Mouse (Mus musculus) gonadal fat pad, adult 2 months (tissue): Measurements from ENCODE around the gene Ispd. TPM values are rescaled to one million over a fixed set of nuclear protein-coding genes. Genes with fewer than 3 reads are reported as not detected.

Source experiments
- DNase-seq: peaks from one replicate; pipeline ENCODE4 v3.0.0-alpha.2; 2012; ENCODE audit warnings: low read depth
- polyA plus RNA-seq: library from polyadenylated mRNA; depleted of rRNA; stranded (reverse); fragments of >200 nt; gene quantifications from 2 replicates; pipeline ENCODE4 v1.2.3, GENCODE M21; 2012

The Ispd gene
- polyA plus RNA-seq, 1 experiment, result 2.0 TPM

DNA sequence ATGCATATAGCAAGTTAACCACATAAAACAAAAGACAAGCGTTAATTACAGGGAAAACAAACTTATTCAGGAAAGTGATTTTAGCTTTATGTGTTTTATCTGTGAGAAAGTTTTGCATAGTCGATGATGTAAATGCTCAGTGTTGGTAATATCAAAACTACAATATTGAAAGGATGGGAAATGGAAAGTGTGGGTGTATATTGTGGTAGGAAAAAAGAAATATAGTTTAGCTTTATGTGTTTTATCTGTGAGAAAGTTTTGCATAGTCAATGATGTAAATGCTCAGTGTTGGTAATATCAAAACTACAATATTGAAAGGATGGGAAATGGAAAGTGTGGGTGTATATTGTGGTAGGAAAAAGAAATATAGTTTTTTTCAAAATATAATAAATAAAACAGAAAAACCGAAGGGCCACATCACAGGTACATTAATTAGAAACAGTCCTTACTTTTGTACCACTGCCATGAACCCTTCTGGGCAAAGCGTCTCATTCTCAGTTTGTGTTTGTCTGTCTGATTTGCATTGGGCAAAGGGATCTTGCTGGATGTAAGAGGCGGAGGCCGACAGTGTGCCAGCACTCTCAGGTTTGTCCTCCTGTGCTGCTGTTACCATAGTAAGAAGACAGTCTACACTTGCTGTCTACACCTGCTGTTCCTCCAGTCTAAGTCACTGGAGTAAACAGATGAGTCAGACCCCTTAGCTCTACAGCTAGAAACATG lies 87.2 kb downstream of the Ispd start:
- no peak for DNase-seq

DNA sequence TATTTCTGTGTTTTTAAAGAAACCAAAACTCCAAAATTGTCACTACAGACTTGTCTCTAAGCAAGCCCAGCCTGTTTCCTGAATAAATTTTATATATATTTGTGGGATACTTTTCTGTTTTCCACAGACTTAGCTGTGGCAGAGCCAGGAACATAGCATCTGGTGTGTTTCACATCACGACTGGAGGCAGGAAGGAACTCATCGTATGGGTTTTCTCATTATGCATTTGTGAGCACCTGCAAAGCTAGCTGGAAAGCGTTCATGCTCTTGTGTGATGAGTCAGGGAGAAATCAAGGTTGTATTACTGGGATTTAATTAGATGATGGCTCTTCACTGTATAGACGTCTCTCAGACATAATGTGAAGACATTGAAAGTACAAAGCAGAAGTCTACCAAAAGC lies 90.2 kb downstream of the Ispd start:
- no peak for DNase-seq

DNA sequence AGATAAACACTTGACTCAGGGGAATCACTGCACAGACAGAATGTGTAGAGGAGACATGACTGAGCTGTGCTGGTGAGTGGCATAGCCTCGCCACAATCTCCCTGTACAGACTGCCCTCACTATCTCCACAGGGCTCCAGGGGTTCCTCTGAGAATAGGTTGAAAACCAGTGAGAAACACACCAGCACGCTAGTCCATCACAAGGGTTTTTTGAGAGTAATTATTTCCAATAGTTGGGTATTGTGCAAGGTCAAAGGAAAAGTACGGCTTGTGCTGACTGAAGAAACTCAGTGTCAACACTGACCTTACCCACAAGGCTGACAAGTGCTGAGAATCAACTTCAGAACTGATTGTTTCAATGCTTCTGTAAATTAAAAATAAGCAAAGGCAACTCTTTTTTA lies 92.9 kb downstream of the Ispd start:
- no peak for DNase-seq

DNA sequence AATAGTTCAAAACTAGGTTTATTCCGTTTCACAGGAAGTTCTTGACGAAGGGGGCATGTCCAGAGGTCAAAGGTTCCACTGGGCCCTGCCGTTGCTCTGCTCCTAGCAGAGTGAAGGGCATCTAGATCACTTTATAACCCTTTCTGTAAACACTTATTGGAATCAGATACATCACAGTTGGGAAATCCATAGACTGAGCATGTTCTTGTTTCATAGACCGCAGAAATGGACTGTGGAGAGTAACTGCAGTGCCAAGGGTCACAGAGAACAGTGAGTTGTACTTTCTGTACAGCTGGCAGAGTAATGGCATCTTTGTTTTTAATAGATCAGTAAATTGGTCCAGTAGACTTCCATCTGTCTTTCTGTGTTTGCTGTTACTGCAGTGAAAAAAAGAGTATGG lies 94.0 kb downstream of the Ispd start:
- no peak for DNase-seq

DNA sequence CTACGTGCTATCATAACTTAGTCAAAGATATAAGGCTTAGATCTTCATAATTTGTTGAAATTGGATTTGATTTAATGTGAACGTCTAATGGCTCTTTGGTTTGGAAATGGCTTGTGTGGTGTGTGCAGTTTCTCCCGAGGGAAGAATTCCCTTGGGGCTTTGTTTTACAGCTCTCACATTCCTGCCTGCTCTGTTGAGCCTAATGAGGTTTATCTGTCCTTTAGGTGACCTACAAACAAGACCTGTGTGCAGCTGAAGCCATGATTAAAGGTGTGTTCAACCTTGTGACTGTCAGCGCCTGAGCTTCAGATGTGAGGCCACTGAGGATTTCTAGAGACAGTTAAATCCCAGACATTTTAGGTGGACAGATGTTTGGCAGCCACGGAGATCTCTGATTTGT lies 95.2 kb downstream of the Ispd start:
- DNase-seq, result no peak

DNA sequence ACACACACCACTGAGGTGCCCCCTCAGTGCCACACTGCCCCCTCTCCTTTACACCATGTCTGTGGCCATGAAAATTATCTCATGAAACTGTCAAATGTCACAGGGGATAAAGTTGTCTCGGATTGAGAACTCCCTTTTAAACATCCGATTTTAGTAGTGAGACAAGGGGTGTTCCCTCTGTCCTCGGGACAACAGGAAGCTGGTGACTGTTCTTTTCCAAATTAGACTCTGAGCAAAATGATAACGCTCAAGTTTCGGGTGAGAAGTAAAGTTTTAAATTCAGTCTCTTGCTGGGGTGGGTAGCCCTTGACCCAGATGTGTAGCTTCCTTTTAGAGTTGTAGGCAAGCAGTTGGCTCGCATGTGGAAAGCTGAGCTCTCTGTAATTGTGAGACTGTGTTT lies 96.3 kb downstream of the Ispd start:
- DNase-seq, result no peak

DNA sequence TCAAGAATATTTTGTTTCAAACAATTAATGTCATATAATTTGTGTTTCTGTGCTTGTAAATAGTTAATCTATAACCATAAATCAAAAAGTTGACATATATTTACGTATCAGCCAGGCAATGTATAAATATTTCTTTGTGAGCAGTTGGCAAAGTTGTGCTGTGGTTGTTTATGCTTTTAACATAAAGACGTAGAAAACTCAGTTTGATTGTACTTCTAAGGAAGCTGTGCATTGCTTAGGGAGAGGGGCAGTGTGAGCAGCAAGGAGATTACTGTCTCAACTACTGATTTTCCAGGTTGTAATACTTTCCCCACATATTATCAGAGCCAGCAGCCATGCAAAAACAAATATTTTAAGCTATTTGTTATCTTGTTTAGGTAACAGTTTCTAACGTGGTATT lies 96.7 kb downstream of the Ispd start:
- DNase-seq, result no peak

DNA sequence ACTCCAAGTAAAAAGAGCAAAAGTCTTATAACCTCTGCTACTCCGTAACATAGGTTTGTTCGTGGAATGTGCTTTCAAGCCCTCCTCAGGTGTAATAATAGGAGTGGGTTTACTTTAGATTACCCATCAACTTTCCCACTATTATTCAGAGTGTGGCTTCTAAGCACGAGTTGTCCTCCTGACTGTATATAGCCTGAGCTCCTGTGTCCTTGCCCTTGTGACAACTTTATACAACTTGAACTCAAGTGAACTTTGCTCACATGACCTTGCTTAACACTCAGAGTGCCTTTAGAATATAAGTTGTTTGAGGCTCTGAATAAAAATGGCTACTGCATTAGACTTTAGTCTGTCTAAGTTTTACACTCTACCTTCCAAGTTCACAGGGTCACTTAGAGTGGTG lies 100.5 kb downstream of the Ispd start:
- DNase-seq, result no peak

DNA sequence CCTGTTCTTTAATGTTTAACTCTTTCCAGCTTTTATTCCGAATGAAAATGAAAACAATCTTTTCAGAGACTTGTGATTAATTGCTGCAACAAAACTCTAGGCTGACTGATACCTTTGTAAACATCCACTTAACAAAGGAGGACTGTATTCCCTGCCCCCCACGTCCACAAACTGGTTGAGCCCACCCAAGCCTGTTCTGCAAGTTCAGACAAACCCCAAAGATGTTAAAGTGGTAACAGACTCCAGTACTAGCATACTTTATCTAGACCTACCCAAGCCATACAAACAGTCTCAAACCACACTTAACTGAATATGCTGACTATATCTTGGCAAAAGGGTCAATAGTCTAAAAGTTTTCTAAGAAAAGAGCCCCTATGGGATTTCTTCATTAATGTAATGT lies 102.1 kb downstream of the Ispd start:
- DNase-seq, result no peak

DNA sequence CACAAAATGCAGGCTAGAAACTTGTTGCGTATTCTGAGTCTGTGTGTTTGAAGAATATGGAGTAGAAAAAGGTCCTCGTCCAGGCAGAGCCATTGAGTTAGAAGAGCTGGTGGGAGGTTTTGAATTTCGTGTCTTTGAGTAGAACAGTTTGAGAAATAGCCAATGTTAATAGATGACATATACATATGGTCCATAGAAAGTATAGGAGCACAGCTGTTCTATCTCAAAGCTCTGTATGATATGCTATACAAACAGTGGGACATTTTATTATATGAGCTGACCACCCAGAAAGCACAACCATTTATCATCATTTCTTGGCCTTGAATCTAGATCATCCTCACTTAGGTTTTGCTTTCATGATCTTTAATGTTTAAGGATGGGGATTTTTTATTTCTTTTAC lies 116.3 kb downstream of the Ispd start:
- DNase-seq, result no peak

DNA sequence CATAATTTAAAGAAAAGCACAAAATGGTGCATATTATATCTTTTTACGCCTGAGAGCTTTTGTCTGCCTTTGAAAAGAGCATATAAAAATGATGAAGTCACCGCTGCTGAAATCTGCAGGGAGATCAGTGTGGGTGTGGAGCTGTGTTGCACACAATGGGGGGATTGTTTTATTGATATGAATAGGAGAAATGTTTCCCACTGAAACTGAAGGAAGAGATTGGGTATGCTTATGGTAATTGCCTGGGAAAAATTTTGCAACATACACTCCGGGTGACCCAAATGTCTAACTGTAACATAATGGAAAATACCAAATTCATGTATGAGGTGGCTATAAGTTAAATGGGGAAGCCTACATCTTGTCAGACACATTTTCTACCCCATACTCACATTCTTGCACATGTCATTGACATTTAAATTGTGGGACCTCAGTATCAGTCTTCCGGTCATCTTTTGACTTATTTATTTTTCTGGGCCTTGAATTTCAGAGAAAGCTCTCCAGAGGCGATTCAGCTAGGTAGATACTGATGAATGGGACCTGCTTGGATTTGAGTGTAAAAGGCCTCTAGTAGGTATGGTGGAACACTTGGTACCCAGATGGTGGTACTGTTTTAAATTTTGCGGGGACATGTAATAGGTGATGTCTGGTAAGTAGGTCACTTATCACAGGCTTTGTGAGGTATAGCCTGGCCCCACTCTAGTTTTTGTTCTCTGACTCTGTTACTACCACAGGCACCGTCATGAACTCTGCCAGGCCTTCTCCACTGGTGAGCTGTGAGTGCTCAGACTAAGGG lies 126.1 kb downstream of the Ispd start:
- DNase-seq, result no peak

DNA sequence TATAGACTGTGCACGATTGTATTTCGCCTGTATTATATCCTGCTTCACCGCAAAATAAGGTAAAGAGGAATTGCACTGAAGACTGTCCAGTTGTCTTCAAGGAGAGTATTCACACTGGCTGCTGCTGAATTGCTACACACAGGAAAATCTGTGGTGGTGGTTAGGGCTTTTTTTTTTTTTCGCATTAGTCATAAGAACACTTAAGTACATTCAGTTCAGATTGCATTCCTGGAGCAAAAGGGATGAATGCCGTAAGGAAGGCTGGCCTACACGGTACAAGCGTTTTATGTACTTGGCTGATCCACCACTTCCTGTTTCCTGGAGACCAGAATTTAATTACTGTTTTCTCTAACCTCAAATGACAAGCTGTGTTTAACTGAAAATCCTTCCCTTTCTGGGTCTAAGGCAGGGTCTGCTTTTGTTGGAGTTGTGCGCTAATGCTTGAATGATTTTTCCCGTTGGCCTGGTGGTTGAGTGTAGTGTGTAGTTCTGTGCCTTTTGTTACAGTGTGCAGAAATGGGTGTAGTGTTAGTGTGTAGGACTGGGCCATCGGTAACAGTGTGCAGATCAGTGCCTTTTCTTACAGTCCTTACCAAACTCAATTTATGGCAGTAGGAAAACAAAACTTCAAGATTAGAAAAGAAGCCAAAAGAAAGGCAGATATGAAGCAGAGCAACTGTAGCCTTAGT lies 128.8 kb downstream of the Ispd start:
- no peak for DNase-seq

DNA sequence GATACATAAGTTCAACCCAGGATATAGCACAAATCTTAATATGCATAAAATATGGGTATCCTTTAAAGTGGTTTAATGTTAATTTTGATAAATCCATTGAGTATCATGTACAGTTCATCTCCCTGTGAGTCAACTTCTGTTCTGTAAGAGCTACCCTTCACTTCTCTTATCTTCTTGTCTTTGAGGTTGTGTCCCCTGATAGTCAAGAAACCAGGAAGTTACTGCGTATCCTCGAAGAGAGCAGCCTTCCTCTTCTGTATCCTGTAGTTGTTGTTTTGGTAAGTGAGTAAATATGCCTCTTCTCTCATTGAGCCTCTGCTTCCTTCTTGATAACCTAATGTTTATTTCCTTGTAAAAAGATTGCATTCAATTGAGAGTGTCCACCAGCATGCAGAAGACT lies 140.5 kb downstream of the Ispd start:
- no peak for DNase-seq

DNA sequence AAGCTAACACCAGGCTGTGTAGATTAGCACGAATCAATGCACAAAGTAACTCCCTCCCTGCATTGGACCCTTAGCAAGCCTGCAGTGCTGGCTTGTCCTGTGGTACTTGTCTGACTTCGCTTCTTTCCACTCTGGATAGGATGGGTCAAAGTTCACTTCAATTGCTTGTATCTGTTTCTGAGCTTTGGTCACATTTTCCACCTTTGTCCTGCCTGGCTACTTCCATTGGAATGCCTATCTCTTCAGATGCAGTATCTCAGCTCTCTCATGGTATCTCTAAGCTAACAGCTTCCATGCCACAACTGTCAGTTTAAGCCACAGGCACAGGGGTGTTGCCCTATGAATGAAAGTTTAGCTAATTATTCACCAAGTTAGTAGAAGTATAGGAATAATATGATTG lies 142.3 kb downstream of the Ispd start:
- no peak for DNase-seq

DNA sequence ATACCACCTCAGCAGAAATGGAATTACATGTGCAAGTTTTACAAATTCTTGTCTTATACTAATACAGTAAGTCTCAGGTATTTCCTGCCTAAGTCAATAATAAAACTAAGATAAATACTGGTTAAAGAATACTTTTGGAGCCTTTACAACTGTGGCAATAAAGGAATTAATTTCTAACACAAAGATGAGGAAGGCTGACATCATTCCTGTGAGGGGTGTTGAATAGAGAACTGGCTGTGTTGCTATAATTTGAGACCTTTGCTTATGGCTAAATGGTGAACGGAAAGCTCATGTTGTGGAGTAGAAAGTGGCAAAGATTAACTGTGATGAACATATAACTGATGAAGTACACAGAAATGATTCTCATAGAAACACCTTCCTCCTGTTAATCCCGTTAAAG lies 149.7 kb downstream of the Ispd start:
- no peak for DNase-seq

DNA sequence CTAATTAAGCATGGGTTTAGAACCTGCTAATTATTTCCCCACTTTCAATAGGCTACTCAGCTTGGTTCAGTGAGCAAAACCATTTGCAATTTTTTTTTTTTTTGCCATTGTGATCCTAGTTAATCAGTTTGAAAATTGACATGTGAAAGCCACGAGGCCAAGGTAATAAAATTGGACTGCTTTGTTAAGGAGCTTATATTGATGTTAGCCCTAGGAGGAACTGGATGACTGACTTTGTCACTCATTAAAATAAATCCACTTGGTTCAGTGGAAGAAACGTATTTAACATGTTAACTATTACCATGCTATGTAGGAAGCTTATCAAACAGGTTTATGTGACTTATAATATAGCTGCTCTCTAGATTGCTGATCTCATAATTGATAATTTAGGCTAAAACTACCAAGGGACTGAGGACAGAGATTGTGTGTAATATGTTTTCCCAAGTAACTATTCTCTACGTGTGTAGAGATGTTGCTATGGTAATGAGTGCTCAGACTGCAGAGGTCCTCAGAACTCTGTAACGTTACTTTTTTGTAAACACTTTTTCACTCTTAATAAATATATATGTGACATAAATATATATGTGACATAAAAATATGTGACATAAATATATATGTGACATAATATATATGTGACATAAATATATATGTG lies 150.3 kb downstream of the Ispd start:
- DNase-seq, result no peak

DNA sequence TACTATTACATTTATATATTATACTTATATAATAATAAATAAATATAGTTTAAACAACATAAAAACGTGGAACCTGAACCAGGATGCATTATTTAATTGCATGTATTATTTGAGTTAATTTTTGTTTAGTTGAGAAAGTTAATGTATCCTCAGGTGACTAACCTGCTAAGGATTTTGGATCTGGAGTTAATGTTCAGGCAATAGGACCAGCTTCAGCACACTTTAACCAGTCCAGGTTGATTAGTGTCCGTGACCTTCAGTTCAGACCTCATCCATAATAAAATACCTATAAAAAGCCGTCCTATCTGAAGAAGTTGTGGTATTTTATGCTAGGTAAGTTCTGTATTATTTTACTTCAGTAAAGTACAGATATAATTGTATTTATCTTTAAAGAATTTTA lies 151.3 kb downstream of the Ispd start:
- DNase-seq, result no peak

DNA sequence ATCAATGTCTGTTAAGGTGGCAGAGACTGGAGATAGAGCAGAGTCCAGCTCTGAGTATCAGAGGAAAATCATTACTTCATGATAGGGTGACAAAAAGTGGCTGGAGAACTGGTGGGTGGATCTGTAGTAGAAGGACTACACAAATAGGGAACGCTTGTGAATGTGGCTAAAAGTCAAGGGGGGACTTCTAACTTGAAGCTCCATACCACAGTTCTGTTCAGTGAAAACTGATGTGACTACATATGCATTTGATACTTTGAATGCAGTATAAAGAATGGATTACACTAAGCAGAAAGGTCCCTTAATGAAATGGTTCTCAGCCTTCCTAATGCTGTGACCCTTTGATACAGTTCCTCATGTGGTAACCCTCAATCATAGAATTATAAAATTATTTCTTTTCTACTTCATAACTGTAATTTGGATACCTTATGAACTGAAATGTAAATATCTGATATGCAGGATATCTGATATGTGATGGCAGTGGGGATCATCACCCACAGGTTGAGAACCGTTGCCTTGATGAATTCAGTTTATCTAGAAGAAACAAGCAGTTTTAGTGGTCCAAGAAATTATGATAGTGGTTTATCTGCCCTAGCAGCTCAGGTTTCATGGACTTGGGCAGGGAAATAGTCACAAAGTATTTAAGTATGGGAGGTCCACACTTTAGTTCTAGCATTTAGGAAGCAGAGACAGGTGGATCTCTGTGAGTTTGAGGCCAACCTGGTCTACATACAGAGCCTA lies 152.1 kb downstream of the Ispd start:
- no peak for DNase-seq

DNA sequence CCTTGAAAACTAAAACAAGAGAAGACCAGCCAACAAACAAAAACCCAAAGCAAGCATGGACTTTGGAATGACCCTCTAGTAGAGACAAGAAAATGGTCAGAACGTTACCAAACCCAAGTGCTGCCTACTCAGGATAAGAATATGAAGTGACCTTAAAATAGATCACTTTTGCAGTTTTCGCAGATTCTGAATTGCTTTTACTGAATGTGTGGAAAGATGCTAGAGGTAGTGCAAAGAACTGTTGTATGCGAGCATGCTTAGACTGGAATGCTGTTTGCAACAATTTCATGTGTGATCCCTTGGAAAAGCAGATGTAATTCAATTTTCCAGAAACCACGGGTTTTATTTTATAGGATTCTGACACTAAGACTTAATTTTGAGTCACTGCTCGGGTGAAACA lies 153.3 kb downstream of the Ispd start:
- DNase-seq, result no peak

DNA sequence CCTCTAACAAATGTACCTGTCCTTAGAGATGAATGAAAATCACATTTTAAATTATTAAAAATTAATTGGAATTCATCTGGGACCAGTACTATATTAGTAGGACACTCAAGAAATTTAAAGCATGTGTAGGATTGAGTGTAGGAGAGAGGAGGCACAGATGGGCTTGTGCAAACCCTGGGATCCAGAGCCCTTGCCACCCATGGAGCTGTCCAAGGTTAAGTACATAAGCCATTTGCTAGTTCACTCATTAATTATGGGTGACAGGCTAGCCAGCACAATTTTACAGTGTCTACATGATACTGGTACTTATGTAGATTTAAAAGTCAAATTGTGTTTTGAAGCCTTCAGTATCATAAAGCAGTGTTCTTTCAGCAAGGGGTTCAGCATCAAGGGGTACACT lies 164.1 kb downstream of the Ispd start:
- DNase-seq, result no peak

DNA sequence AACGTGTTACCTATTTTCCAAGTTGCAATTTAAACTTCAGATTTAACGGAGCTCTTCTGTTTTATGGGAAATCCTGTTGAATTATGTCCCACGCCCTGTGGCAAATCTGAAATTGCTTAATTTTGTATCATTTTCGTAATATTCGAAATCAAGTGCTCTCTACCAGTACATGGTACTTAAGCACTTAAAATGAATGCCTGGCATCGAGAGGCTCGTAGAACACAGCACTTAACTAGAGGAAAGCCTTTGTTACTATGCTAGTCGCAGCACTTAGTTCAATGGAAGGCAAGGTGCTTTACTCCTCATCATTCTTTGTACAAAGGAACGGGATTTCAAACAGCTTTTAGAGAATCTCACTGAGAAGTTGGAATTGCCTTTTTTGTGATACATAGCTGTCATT lies 168.2 kb downstream of the Ispd start:
- DNase-seq, result no peak

DNA sequence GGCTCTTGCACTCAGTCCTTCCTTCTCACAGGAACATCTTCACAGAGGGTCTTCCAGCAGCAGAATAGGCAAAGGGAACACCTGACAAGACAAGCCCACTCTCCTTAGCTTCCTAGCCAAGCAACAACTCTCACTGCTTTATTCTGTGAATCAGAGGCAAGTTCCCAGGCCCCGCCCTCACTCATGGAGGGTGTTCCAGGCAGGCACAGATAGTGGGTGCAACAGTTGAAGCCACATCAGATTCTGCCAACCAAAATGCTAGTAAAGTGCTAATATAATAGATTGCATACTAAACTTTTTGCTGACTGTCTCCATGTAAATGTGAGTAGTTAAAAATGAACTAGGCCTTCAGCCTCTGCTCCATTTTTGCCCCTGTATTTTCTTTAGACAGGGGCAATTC lies 173.4 kb downstream of the Ispd start:
- DNase-seq, result no peak
